Mouse (Mus musculus) cerebellum, adult 2 months (tissue): Measurements from ENCODE around the gene Clasrp. TPM values are rescaled to one million over a fixed set of nuclear protein-coding genes. Genes with fewer than 3 reads are reported as not detected.

Source experiments
- DNase-seq, 2 experiments: peaks; one replicate each; pipeline ENCODE4 v3.0.0; 2021
- H3K27ac ChIP-seq: fragments of 200-500 bp; 2 replicates; pipeline ENCODE4 v1.5.1; 2012; ENCODE audit warnings: low read length, control low read depth, inconsistent platforms; ENCODE audit not compliant: insufficient read depth
- H3K27me3 ChIP-seq: fragments of 200-500 bp; 2 replicates; pipeline ENCODE4 v1.6.1; 2012; ENCODE audit warnings: inconsistent platforms, mild to moderate bottlenecking, low read length, moderate library complexity; ENCODE audit not compliant: control insufficient read depth, insufficient read depth
- H3K4me1 ChIP-seq: fragments of 200-500 bp; 2 replicates; pipeline ENCODE4 v1.6.1; 2011; ENCODE audit warnings: low read length; ENCODE audit not compliant: control insufficient read depth, insufficient read depth
- H3K4me3 ChIP-seq: fragments of 200-500 bp; replicated peaks from 2 replicates; pipeline ENCODE3; 2011; ENCODE audit warnings: mild to moderate bottlenecking, low read depth, low read length, control low read depth; ENCODE audit not compliant: insufficient read depth
- CTCF ChIP-seq: fragments of 200-500 bp; IDR thresholded peaks from 2 replicates; pipeline ENCODE4 v1.5.1; 2011; ENCODE audit warnings: low read depth, mild to moderate bottlenecking, control low read depth, low read length, moderate library complexity, borderline replicate concordance; ENCODE audit not compliant: insufficient read depth
- POLR2A ChIP-seq: fragments of 200-500 bp; IDR thresholded peaks from 2 replicates; pipeline ENCODE4 v1.6.1; 2011; ENCODE audit warnings: low read length, control low read depth, borderline replicate concordance; ENCODE audit not compliant: insufficient read depth
- WGBS: fragments of 180-500 bp; shearing (Covaris S2); methylation state at CpG from one replicate; pipeline ENCODE4 v1.1.7; 2018; 5-methylcytosine and 5-hydroxymethylcytosine counted together
- polyA plus RNA-seq: library from polyadenylated mRNA; depleted of rRNA; stranded (reverse); fragments of >200 nt; gene quantifications from 2 replicates; pipeline ENCODE4 v1.2.3, GENCODE M21; 2012

Gene Clasrp
- polyA plus RNA-seq, 1 experiment: 151 TPM

DNA sequence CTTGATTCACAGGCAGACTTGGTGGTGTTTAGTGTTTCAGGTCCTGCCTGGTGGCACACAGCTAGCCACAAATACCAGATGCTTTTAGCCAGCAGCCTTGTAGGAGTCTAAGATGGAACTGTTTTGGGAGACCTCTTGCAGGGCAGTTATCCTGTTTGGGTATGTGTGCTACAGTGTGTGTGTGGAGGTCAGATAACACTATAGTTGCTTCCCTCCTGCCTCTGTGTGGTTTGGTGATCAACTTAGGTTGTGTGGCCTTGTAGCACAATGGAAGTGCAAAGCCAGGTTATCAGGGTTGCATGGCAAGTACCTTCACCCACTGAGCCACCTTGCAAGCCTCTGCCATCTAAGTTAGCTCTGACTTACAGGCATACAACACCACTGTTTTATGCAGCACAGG, 28.4 kb upstream of the Clasrp start:
- DNase-seq: no peak

DNA sequence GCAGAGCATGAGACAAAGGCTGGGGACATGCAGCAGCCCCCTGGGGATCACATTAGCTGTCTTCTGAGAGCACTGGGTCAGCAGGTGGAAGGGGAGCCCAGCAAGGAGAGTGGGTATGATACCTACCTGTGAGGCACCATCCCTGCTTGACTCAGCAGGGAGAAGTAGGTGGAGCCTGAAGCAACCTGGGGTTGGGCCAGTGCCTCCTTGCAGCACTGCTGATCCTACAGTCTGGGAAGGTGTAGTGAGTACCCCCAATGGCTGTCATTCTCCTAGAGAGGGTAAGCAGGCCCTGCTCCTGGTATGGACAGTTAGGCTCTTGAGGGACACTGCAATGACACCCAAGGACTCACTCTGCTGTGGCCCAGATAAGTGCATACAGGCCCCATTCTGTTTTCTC, 28.0 kb upstream of the Clasrp start:
- Histone ChIP-seq H3K4me3 (no peak overlapping the region), H3K27me3 (no peaks in the 10 kb centered on the region), H3K27ac (no peak overlapping the region), H3K4me1 (peaks cover 5% of the 10 kb centered on the region; the same call in 1 of the 2 replicates)
- DNase-seq: no peak
- TF ChIP-seq CTCF (no peak), POLR2A (no peak)

More for the DNA sequence above, 28.4 kb upstream of the Clasrp start:
- Histone ChIP-seq H3K27ac (no peak overlapping the region), H3K27me3 (no peaks in the 10 kb centered on the region), H3K4me3 (no peak overlapping the region), H3K4me1 (peaks cover 5% of the 10 kb centered on the region; the same call in 1 of the 2 replicates)
- TF ChIP-seq POLR2A (no peak), CTCF (no peak)

DNA sequence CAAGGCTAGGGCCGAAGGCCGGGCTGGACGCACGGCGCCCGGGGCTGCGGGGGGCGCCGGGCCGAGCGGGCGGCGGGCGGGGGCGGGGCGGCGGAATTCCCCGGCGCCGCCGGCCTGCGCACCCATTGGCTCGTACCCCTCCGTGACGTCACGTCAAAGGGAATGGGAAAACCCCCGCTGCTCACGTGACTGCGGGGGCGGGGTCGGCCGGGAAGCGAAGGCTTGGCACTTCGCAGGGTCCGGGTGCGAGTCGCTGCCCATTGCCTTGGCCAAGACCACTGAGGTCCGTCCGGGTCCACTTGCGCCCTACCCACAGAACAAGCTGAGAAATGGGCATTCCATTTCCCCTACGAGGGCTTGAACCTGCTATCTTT, 25.1 kb upstream of the Clasrp start, which contains the start of gene Relb:
Gene Relb (minus strand): TSS at position 78 of the 374 bp plus-strand sequence.
- no peaks in the 10 kb centered on the region for H3K27me3 ChIP-seq
- H3K4me1 ChIP-seq: peaks cover 5% of the 10 kb centered on the region; the same call in 1 of the 2 replicates
- DNase-seq: peak; percentile 87
- H3K4me3 ChIP-seq: peak within 1 kb of the TSS; percentile 62
- WGBS: 1% methylated on average over 40 of the region's 41 CpGs
- no peak within 1 kb of the TSS for H3K27ac ChIP-seq
- no peak for TF ChIP-seq CTCF

DNA sequence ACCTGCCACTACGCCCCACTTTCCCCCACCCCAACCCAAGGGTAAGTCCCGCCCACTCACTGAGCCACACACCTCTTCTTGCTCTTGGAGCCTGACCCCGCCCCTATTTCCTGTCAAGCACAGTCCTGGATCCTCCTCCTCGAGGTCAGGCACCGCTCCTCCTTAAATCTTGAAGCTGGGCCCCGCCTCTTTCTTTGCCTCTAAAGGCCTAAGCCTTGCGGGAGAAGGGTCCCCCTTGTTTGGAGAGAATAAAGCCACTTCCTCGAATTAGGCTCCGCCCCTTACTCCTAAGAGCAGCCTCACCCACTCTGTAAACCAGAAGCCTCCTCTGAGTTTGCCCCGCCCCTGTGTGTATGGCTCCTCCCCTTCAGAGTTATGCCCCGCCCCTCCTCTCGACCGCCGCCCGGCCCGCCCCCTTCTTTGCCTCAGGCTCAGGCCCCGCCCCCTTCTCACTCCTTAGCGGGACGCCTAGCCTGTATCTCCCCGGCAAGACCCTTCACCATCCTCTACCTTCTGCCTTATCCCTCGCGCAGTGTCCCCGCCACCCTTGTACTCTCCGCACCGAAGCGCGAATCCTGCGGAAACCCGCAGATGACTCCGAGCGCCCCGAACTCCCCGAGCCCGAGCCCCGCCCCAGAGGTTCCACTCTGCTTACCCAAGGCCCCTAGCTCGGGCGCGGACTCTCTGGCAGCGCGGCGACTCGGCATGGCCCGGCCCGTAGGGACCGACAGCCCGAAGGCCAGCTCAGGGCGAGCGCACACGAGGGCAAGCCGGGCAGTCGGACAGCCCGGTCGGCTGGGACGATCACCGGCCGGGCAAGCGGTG, 24.5 kb upstream of the Clasrp start:
- DNase-seq: peak; percentile 77 to 82
- WGBS: 2% methylated on average over 57 of the region's 57 CpGs
- H3K4me1 ChIP-seq: peaks cover 5% of the 10 kb centered on the region; the same call in 1 of the 2 replicates
- TF ChIP-seq CTCF (no peak), POLR2A (no peak)
- H3K27ac ChIP-seq: no peak overlapping the region
- H3K27me3 ChIP-seq: no peaks in the 10 kb centered on the region
- peak overlapping the region; percentile 62 for H3K4me3 ChIP-seq

DNA sequence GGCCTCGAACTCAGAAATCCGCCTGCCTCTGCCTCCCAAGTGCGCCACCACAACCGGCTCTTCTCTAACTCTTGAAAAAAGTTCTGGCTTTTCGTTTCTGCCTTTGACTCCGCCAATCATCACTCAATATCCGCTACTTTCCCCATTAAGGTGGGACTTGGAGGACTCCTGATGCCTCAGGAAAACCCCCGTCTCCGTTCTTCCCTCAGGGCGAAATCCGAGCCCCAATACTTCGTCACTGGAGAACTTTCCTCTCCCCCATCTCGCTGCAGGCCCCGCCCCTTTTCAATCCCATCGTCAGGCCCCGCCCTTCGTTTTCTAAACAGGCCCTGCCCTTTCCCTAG, 23.9 kb upstream of the Clasrp start:
- Histone ChIP-seq H3K27ac (no peak overlapping the region), H3K4me3 (peak overlapping the region; percentile 62), H3K4me1 (peaks cover 5% of the 10 kb centered on the region; the same call in 1 of the 2 replicates), H3K27me3 (no peaks in the 10 kb centered on the region)
- 15% methylated on average over 17 of the region's 17 CpGs for WGBS
- TF ChIP-seq POLR2A (no peak), CTCF (no peak)
- DNase-seq: no peak

DNA sequence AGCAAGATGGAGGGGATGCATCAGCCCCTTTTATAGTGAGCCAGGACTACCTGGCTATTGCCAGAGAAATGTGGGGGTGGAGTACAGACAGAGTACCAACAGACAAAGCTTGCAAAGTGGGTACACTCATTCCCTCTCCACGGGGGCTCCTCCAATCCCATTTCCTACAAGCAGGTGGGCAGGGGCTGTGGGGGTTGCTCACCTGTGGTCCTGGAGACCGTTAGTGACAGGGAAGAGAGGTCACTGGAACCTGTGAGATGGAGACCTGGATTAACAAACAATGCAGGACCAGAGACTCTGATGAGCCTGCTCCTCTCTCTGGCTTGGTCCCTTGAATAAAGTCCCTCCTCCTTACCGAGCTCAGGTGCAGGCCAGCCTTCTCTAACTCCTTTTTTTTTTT, 23.4 kb upstream of the Clasrp start:
- Histone ChIP-seq H3K4me3 (no peak overlapping the region), H3K27me3 (no peaks in the 10 kb centered on the region), H3K4me1 (peaks cover 5% of the 10 kb centered on the region; the same call in 1 of the 2 replicates), H3K27ac (no peak overlapping the region)
- no peak for DNase-seq
- TF ChIP-seq CTCF (no peak), POLR2A (no peak)
- 71% methylated on average over 3 of the region's 3 CpGs for WGBS

DNA sequence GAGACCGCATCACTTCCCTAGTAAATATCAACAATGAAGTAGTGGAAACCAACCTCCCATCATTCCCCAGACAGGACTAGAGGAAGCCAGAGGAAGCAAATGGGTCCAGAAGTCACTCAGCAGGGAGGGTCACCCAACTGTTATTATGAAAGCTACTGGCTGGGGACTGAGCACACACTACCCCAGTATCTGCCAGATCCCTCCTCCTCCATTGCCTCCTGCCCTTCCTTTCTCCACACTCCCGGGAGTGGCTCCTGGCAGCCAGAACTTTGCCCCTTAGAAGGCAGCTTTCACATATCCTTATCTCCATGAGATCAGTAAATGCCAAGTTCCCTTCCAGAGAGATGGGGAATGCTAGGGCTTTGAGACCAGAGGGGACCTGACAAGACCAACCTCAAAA, 19.1 kb upstream of the Clasrp start:
- WGBS: 65% methylated on average over 2 of the region's 2 CpGs
- TF ChIP-seq POLR2A (no peak), CTCF (no peak)
- no peaks in the 10 kb centered on the region for H3K27me3 ChIP-seq

DNA sequence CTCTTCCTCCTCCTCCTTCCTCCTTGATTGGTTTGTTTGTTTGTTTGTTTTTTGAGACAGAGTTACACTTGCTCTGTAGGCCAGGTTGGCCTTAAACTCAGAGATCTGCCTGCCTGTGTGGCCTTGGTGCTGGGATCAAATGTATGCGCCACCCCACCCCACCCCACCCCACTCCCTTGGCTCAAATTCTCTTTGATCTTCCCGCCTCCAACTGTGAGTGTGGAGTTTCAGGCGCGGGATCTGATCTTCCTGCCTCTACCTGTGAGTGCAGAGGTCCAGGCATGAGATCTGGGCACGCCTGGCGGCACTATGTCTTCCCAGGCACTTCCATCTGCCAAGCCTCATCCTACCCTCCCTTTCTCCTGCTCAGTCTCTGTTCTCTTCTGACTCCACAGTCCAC, 18.0 kb upstream of the Clasrp start:
- TF ChIP-seq POLR2A: no peak
- no peak for TF ChIP-seq CTCF
- Histone ChIP-seq H3K27ac (no peak overlapping the region), H3K4me3 (no peak overlapping the region), H3K4me1 (no peaks in the 10 kb centered on the region), H3K27me3 (no peaks in the 10 kb centered on the region)
- 53% methylated on average over 6 of the region's 6 CpGs for WGBS
- DNase-seq: no peak

More for the DNA sequence above, 19.1 kb upstream of the Clasrp start:
- Histone ChIP-seq H3K4me3 (no peak overlapping the region), H3K4me1 (peaks cover 4% of the 10 kb centered on the region; the same call in 1 of the 2 replicates), H3K27ac (no peak overlapping the region)
- DNase-seq: no peak
